Mouse (Mus musculus) cerebral cortex, adult 2 months (tissue): ENCODE measurements around the gene Fbxl8.

Source experiments
- WGBS: fragments of 180-500 bp; shearing (Covaris S2); methylation state at CpG from one replicate; pipeline ENCODE4 v1.1.7; 2018; 5-methylcytosine and 5-hydroxymethylcytosine counted together

The Fbxl8 gene

DNA sequence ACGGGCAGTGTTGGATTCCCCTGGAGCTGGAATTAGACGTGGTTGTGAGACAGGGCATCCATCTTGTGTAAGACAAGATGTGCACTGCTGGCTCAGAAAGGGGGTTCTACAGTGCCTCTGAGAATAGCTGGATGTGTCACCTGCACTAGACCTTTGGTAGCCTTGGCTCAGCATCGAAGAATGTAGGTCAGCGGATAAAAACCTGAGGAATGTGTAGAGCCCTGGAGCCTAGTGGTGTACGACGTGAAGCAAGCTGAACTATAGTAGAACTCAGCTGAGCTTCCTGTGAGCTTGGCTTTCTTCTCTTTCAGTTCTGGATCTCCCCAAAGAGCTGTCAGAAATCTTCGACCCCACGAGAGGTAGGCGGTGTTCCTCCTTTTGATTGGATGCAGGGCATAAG lies 39.4 kb downstream of the Fbxl8 start:
- WGBS = 53% methylated on average over 9 of the region's 9 CpGs

DNA sequence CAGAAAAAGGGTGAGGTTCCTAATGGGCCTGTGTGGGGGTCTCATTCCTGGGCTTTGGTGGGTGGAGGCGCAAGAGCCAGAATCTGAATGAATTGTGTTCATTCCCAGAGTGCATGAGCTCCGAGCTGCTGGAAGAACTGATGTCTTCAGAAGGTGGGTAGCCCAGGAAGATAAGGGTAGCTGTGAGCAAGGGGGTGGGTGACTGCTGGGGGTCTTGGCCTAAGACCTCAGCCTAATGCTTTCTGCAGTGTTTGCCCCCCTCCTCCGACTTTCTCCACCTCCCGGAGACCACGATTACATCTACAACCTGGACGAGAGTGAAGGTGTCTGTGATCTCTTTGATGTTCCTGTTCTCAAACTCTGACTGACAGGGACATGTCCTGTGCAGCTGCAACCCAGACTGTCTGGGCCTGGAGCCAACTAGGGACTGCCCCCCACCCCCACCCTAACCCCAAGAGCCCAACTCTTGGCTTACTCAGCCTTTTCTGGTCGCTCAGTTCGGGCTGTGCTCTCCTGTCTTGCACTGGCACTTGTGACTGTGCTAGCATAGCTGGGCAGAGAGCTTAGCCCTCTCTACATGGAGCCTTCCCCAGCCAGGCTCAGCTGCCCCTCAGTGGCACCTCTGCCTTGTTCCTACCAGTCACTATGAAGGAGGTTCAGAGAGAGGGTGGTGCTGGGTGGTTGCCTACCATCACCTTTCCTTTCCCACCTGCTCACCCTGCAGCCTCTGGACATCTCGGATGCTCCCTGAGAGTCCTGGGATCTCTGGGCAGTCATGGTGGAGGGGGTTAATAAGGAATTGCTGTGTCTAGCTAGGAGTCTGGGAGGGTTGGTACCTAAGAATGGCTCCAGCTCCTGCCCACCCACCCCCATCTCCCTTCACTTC lies 40.1 kb downstream of the Fbxl8 start:
- WGBS = 36% methylated on average over 9 of the region's 9 CpGs

- 6% methylated on average over 29 of the region's 30 CpGs for WGBS
Observed at GRCm38 (mm10) chr8:105305211-105306145, 41.0 kb downstream of the Fbxl8 start, which contains the start of gene Elmo3. Gene Elmo3 (plus strand): TSS chr8:105305601.

DNA sequence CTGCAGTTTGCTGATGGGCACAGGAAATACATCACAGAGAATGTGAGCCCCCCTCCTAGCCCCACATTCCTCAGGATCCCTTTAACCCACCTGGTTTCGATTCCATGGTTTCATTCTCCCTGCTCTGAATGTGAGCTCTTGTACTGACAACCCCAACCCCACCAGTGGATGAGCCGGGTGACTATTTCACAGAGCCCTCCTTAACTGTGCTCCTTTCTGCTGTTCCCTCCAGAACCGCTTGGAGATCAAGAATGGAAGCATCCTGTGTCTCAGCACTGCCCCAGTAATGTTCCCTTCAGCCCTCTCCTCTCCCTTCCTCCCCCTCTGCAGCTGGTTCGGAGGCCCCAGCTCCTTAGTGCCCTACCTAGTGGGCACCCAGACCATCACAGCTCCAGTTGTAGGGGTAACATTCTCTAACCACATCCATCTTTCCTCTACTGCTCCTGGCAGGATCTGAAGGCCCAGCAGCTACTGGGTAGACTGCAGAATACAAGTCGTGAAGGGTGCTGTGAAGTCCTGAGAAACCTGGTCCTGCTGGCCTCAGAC lies 41.8 kb downstream of the Fbxl8 start:
- 48% methylated on average over 5 of the region's 5 CpGs for WGBS

GRCm38 (mm10) chr8:105307670-105308069 lies 43.2 kb downstream of the Fbxl8 start:
- WGBS = 95% methylated on average over 13 of the region's 13 CpGs

GRCm38 (mm10) chr8:105308428-105308827 lies 44.0 kb downstream of the Fbxl8 start:
- WGBS = 95% methylated on average over 10 of the region's 10 CpGs

GRCm38 (mm10) chr8:105309142-105309847 lies 44.8 kb downstream of the Fbxl8 start:
- WGBS = 80% methylated on average over 15 of the region's 15 CpGs

GRCm38 (mm10) chr8:105310118-105310517 lies 45.7 kb downstream of the Fbxl8 start:
- 85% methylated on average over 8 of the region's 8 CpGs for WGBS

DNA sequence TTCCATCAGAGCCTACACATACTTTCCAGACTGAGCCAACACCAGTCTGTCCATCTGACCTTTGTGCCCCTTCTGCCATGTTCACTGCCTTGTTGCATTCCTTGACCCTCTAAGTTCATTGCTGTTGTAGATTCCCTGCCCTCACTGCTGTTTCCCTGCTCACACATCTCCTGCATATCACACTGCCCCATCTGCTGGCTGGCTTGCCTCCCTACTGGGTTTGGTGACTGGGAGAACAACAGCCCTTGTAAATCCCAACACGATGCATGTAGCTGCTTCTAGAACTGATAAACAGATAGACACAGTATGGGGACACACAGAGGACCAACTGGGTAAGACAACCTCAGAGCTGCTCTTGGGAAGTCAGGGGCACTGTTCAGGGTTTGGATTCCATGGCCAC lies 47.3 kb downstream of the Fbxl8 start:
- WGBS = 41% methylated on average over 1 of the region's 1 CpGs

DNA sequence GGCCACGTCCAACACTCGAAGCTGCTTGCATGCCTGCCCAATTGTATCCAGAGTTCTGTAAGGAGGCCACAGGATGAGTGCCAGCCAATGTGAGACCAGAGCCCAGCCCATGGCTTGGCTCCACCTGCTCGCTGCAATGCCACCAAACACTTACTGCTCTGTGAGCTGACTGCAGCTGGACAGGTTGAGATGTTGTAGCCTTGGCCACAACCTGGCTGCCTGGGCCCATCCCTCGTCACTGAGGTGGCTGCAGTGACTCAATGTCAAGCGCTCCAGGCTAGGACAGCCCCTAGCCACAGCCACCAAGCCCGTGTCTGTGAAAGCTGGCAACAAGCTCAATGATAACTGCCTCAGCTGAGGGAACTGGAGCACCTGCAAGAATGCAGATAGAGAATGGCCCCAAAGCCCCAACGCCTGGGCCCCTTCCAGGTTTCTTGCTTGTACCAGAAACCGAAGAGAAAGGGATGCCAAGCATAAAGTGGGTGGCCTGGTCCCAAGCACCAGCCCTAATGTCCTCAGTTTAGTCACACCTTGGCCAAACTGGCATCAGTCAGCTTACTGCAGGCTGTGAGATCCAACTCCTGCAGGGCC lies 48.5 kb downstream of the Fbxl8 start:
- 81% methylated on average over 8 of the region's 8 CpGs for WGBS

DNA sequence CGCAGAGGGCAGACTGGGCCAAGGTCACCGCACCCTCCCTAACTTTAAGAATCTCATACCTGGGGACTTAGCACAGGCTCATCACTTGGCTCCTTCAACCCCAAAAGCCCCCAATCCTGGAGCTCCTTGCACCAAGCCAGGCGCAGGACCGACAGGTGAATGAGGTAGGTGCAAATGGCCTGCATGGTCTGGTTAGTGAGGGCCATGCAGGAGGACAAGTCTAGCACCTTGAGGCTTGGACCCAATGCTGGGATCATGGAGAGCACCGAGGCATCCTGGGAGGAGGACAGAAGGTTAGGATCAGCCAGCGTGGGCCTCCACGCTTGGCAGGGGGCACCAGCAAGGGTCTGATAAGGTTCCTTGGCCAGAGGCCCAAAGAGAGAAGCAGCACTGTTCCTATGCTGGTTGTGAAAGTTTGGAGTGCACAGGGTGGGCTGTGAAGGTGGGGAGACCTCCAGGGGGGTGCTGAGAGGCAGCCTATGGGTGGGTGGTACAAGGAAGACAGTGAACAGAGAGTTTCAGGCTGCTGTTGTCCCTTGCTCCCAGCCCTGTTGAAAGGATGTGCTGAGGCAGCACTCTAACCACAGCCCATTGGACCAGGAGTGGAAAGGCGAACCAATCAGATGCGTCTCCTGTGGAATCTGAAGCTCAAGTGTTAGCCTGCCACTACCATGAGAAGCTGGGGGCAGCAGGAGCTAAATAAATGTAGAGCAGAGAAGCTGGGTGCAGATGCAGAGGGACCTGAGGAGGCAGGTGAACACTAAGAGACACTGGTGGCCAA lies 49.4 kb downstream of the Fbxl8 start:
- WGBS = 86% methylated on average over 9 of the region's 9 CpGs

DNA sequence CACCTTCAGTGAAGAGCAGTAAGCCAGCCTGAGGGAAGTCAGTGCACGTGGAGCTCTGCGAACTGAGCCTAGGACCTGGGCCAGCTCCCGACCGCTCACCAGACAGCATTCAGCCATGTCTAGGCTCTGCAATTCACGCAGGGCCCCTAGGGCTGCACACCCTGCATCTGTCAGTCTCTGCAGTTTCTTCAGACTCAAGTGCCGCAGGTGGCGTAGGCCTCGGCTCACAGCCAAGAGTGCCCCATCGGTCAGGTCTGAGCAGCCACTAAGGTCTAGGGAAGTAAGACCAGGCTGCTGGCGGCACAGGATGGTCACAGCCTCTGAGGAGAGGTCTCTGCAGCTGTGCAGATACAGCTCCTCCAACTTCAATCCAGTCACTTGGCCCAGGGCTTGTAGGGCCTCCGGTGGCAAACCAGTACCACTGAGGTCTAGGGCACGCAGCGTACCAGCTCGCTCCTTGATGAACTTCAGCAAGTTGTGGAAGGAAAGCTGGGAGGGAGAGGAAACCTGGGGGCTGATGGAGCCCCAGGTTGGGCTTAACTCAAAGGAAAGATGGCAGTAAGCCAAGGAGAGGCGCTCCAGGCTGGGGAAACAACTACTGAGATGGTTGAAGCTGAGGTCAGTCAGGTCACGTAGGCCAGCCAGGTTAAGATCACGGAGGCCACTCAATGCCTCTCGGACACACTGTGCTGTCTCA lies 50.8 kb downstream of the Fbxl8 start:
- WGBS = 92% methylated on average over 18 of the region's 18 CpGs

- 54% methylated on average over 4 of the region's 4 CpGs for WGBS
Observed at GRCm38 (mm10) chr8:105317941-105318340, 53.5 kb downstream of the Fbxl8 start.

DNA sequence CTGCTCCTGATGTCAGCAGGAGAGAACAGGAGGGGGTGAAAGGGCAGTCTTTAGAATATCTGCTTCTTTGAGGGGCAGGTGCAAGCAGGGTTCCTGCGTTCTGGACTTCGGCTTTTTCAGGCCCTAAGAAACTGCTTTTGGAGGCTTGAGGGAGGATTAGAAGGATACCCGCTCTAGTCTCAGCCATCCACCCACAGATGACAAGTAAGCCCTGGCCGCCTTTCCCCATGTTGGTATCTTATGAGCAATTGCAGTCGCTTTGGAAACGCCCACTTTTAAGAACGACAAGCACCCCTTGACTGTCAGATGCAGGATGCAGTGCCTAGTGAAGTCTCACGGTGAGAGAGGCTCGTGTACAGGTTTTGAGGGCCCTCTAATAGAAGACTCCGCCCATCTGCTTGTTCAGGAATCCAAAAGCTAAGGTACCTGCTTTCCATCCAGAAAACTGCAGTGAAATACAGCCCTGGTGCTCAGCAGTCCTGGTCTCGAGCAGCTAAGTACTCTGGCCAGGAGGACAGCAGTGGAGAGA lies 54.3 kb downstream of the Fbxl8 start:
- WGBS = 64% methylated on average over 11 of the region's 11 CpGs
